Mouse (Mus musculus): ENCODE results near the gene Pxt1.

Gene Pxt1

DNA sequence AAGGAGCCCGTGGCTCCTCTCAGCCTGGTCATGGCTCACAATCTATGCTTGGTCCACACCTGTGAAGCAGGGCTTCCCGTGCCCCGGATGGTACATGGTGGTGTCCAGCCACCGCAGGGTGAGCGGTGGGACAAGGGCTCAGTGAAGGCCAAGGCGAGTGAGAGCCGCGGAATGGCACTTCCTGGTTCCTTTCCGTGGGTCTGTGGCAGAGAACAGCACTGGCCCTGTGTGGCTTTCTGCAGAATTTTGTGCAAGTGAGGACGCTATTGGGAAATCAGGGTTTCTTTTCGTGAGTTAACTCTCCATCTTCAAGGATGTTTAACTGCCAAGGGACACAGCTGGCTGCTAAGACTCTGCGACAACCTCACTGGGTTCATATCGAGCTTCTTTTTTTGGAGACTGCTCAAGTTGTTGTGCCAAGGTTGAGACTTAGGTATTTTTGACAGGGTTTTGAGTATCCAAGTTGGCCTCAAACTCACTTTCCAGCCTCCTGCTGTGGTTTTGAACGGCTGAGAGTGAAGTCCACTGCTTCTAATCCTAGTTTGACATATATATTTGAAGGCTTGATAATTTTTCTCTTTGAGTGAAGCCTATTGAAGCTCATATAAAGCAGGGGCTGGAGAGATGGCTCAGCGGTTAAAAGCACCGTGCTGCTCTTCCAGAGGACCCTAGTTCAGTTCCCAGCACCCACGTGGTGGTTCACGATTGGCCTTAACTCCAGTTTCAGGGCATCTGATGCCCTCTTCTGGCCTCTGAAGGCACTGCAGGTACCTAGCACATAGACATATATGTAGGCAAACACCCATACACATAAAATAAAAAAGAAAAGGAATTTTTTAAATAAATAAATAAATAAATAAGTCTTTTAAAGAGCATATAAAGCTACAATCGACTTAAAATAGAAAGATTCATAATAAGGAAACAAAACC lies 3.6 kb upstream of the Pxt1 start:
- no peak for DNase-seq (ENCODE audit: low read depth, low spot score)

DNA sequence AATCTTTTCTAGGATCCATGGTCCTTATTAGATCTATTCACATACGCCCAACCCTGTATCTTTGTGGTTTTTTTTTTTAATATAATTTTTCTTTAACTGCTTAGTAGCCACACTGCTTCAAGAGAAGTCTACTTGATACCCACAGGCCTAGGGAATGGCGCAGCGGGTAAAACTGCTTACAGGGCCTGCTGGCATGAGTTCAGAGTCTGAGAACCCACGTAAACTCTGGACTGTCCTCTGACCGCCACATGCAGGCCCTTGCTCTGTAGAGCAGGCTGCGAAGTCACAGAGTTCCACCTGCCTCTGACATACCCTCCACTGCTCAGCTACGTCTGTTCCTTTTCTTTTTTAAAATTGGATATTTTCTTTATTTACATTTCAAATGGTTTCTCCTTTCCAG lies 841 bp upstream of the Pxt1 start:
- DNase-seq (ENCODE audit: low read depth, low spot score) = no peak

DNA sequence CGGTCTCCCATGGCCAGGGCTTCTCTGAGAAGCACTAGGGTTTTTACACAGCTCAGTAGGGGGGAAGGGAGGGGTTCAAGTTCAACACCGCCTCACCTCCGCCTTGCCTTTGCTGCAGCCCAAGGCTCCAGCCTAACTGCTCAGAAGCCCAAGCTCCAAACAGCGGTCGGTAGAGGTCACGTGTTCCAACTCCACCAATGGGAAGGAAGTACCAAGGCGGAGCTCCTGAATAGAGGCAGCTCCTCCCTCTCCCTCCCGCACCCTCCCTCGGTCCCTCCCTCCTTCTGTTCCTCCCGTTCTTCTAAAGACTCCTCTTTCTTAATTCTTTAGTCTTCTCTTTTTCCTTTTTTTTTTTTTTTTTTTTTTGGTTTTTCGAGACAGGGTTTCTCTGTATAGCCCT lies 1.5 kb downstream of the Pxt1 start:
- peak; percentile 35 for DNase-seq (ENCODE audit: low read depth, low spot score)

DNA sequence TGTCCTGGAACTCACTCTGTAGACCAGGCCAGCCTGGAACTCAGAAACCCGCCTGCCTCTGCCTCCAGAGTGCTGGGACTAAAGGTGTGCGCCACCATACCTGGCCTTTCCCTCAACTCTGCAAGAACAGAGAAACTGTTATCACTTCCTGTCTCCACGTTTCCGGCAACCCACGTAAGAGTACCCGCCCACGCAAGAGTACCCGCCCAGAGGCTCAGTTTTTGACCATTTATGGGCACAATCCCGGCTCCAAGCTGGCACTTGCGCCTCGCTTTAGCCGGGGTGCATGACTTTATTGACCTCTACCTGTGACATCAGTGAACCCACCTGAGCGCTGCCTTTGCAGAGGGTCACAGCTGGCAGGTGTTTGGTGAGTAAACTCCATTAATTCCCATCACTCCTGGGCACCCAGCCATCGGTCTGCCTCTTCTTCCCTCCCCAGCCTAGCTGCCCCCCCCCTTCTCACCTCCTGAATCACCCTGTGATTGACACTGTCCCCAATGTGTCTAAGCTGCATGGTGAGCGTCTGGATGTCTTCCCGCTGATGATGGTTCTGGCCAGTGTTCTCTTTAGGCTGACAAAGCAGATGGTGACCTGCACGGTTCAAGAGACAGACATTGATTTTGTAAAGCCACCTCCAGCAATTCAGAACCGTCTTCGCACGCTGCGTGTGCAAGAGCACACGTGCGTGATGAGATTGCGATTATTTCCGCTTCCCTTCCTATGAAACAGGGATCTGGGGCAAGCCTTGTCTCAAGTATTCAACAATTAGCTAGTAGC lies 2.7 kb downstream of the Pxt1 start:
- no peak for DNase-seq (ENCODE audit: low read depth, low spot score)

DNA sequence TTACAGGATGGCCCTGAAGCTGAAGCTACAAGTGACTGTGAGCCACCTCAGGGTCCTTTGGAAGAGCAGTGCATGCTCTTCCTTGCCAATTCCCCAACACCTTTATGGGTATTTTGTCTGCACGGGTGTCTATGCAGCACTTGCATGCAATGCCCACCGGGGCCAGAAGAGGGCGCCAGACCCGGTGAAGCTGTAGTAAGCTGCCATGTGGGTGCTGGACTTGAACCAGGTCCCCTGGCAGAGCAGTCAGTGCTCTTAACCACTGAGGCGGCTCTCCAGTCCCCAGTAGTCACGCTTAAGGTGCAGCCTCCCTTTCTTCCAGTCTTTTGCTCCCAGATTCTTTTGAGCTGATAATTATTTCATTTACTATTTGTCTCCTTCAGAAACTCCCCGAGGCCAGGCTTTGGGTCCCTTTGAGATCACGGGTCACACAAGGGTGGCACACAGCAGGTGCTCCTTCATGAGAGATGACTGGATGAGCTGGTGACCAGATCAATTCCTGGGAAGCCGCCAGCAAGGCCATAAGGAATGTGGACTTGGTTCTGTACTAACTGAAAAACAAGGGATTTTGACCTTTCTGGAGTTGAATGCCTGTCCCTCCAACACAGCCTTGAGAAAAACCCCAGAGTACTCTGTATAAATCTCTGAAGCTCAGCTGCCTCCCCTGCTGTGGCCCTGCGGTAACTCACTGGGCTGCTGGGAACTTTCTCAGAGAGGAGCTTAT lies 6.9 kb downstream of the Pxt1 start:
- peak; percentile 79 for DNase-seq (ENCODE audit: low read depth, low spot score)

DNA sequence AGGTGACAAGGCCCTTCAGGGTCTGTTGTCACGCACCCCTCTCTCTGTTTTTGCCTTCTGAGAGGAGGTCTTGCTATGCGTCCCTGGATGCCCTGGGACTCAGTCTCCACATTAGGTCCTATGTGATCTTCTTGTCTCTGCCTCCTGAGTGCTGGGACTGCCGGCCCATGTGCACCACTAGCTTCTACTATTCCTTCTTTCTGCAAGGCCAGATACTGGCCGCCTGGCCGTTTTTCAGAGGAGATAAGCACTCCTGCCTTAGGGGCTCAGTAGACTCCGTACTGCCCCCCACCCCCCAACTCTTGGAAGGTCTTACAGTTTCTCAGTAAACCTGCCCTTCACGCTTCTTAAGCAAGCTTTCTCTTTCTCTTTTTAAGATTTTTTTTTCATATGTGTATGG lies 7.5 kb downstream of the Pxt1 start:
- no peak for DNase-seq (ENCODE audit: low read depth, low spot score)

DNA sequence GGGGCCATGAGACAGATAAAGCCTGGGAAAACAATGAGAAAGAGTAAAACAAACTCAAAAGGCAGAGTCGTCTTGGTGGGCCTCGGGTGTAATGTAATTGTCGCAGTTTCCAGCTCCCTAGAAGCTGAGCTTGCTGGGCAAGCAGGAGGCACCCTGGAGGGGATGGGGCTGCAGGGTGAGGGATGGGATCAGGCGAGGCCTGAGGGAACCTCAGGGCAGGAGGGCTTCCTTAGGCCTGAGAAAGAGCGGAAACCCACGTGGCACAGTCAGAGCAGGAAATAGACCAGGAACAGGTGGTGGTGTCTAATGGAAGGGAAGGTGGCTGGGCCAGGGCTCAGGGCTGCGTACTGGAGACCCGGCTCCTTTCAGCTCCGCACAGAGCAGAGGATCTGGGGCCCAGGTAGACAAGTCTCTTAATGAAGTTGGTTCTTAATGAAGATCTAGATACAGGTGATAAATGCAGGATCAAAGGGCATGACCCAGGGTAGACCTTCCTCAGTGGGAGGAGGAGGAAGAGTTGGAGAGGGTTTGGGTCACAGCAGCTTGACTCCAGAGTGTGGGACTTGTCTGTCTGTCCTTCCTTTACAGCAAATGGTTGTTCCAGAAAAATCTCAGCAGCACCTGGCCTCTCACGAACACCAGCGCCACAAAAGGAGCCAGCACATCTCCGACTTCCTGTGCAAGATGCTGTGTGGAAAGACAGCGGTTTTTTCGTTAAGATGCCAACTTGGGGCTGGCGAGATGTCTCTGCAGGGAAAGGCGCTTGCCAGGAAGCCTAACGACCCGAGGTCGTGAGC lies 9.3 kb downstream of the Pxt1 start:
- DNase-seq (ENCODE audit: low read depth, low spot score) = no peak

DNA sequence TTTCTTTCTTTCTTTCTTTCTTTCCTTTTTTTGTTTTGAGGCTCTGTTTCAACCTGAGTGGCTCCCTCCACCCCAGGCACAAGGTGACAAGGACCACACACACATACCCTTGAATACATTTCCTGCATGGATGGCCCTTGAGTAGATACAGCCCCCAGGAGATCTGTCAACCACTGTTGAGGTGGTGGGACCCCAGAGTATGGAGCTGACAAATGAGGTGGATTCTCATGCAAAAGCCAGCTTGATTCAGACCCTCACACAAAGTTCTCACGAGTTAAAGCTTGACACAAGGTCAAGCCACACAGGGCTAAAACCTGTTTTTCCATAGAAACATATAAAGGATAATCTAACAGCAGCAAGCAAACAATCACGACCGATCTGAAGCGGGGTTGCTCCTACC lies 11.4 kb downstream of the Pxt1 start:
- no peak for DNase-seq (ENCODE audit: low read depth, low spot score)

DNA sequence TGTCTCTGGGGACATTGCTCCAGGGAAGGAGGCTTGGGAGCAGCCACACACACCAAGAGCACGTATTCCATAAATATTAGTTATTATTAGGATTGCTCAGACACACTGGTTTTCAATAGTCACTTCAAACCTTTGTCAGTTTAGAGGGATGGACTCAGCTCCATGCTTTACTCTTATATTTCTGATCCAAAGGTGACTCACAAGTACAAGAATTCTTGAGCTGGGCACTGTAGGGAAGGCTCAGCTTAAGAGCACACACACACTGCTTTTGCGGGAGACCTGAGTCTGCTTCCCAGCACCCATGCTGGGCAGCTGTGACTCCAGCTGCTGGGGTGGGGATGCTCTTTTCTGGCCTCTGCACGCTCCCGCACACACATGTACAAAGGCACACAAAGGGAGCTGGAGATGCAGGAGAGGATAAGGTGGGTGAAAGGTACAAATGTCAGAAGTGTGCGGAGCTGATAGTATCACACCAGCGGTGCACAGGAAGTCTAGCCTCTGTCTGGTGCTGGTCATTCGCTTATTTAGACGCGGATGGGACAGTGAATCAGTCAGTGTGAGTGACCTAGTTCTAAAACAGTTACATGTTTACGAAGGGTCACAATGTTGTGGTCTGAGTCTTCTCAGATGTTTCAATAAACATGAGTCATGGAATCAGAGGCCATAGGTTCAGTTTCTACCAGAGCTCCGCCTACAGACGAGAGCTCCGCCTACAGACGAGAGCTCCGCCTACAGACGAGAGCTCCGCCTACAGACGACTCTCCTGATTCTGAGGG lies 12.0 kb downstream of the Pxt1 start:
- DNase-seq (ENCODE audit: low read depth, low spot score) = no peak

DNA sequence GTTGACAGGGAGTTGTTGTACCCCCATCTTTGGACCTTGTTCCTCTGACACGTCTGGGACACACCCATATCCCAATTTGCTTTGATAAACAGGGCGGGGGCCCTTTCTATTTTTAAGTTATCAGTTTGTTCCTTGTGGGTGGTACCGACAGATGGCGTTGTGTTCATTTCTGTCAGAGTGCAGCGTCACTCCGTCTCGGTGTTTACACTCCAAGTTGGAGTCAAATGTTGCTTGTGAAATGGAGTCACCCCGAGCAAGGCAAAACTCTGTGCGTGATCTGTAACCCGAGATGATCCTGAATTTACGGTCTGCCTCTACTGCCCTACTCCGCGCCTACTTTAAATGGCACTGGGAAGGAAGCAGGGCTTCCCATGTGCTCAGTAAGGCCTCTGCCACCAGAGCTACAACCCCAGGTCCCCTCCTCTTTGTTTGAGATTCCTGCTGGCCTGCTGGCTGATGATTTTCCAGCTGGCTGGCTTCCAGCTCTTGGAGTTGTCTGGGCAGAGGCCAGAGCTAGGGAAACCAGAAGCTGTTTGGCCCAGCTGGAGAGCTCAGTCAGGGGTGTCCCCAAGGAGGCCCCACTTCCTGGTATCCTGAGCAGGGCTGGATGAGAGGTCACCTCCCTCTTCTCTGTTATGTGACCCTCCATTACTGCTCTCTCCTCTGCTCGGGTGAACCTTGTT lies 13.1 kb downstream of the Pxt1 start:
- no peak for DNase-seq (ENCODE audit: low read depth, low spot score)

DNA sequence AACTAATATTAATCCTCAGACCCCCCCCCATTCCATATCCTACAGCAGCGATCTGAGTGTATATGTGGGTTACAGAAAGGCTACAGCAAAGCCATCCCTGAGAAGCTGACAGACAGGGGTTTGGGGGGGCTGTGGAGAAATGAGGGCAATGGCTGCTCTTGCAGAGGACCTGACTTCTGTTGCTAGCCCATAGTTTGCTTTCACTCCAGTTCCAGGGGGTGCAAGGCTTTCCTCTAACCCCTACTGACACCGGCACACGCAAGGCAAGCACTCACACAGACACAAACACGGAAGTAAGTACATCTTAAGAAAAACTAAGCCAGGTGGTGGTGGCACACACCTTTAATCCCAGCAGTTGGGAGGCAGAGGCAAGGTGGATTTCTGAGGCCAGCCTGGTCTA lies 14.3 kb downstream of the Pxt1 start:
- no peak for DNase-seq (ENCODE audit: low read depth, low spot score)

DNA sequence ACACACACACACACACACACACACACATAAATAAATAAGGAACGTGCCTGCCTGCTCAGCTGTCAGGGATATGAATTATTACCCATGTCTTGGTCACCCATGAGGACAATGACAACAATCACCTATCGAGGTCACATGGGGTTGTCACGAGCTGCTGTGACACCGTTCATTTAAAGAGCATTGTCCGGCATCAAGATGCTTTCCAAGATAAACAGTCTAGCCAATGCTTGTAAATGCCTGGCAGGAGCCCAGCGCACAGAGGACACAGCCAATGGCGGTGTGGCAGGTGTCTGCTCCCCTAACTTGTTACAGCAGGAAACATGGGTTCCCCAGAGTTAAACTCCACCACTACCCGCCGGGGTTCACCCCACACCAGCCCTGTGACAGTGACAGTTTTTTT lies 15.6 kb downstream of the Pxt1 start:
- no peak for DNase-seq (ENCODE audit: low read depth, low spot score)

DNA sequence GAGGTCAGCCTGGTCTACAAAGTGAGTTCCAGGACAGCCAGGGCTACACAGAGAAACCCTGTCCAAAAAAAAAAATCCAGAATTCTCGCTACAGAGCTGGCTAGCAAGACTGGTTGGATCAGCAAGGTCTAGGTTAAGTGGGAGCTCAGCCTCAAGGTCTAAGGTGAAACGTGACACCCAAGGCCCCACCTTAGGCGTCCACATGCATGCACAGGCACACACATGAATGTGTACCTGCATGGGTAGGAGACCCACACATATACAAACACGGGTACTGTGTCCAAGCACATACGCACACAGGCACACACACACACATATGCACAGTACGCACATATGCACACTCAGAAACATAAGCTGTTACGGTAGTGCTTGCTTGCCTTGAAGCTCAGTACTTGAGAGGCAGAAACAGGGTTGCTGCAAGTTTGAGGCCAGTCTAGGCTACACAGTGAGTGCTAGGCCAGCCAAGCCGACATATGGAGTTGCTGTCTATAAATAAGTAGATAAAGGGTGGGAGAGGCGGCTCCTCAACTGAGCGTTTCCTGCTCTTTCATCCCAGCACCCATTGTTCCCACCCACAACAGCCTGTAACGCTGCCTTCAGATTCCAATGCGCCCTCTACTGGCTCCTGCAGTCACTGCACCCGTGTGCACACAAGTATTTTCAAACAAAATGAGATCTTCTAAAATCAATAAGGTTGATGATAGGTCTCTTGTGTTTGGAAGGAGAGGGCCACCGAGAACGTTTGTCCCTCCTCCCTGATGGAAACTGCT lies 16.6 kb downstream of the Pxt1 start:
- DNase-seq (ENCODE audit: low read depth, low spot score) = peak; percentile 82

DNA sequence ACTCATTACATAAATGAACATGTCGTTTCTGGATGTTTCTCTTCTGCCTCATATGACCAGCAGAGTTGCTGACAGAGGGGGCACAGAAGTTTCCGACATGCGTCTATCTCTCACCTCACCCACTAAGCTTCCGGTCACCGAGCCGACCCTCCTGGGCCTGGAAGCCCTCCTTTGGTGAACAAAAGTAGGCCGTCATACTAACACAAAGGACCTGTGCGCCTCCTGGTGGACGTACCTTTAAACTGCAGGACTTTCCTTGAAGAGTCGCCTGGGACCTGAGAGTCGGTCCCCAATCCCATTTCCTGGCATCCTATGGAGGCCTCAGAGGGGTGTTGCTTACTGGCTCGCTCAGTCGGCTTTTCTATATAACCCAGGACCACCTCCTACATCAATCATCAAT lies 17.3 kb downstream of the Pxt1 start:
- DNase-seq (ENCODE audit: low read depth, low spot score) = peak; percentile 85

DNA sequence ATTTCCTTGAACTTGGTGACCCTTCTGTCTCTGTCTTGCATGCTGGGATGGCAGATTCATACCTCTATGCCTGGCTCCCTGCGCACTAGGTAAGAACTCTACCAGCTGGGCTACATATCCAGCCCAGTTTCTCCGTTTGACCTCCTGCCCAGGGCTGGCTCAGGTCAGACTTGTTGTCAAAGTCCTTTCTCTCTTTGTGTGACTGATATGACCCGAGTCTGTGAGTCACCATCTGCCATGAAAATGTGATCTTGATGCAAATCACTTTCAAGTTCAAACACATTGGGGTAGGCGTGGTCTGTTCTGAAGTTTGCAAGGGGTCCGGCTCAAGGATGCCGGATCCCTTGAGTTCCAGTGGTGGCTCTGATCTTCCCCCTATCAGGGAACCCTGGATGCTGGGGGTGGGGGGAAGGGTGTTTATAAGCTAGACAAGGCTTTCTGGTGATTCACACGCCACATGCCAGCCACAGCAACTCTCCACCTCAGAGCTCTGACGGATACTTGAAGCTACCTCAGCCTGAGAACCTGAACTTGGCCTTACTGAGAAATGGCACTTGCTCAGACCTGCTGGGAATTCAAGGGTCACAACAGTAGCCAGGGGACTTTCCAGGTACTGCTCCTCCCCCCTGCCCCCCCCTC lies 18.6 kb downstream of the Pxt1 start:
- DNase-seq (ENCODE audit: low read depth, low spot score) = no peak

DNA sequence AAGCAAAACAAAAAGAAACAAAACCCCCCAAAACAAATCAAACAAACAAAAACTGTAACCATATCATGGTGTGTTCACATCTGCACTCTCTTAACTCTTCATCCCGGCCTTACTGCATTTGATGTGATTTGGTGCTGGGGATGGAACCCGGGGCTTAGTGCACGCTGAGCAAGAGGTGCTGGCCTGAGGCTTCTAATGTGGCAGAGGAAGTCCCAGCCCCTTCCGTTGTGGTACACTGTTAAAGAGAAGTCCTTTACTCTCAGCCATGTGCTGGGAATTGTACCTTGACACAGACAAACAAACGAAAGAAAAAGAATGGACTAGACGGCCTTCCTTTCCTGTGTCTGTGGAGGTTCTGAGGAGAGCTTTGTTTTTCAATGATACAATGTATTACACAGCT lies 21.5 kb downstream of the Pxt1 start:
- DNase-seq (ENCODE audit: low read depth, low spot score) = no peak

DNA sequence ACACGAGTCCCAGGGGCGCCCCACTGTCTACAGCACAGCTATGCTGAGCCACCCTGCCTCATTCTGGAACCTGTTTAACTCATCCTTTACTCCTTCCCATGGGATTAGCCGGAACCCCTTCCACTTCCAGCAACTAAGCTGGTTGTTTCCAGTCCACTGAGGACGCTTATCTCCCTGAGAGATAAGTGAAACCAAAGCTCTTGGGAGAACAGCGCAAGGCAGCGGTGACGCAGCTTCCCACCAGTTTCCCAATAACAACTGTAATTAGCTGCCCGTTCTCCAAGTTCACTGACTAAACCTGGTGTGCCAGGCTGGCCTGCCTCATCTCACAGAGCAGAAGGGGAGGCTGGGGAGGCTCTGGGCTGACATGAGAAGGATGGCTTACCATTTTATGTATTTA lies 22.6 kb downstream of the Pxt1 start:
- DNase-seq (ENCODE audit: low read depth, low spot score) = no peak

DNA sequence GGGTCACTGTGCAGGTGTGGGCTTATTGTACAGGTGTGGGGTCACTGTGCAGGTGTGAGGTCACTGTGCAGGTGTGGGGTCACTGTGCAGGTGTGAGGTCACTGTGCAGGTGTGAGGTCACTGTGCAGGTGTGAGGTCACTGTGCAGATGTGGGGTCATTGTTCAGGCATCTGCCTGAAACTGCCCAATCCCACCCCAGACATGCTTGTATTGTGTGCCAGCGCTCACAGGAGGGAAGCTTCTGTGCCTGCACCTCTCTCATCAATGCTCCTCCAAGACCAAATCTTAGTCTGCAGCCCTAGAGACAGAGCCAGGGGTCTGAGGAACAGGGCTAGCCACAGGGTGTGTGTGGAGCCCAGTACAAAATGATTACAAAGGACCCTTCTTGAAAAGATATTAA lies 27.1 kb downstream of the Pxt1 start:
- DNase-seq (ENCODE audit: low read depth, low spot score) = no peak

All from CD4-positive, CD25-positive, alpha-beta regulatory T cell, adult 2 months (primary cell).